Mouse (Mus musculus) liver, postnatal 0 days (tissue): ENCODE measurements at regions not wholly inside any gene's neighbourhood (a gene's known extent, or its start where the extent isn't known, plus 50 kb on each side); places are given as distances from the start of the nearest gene placed in this dataset.

Source experiments
- CTCF ChIP-seq: sonication (generic); IDR thresholded peaks from 2 replicates; pipeline ENCODE4 v1.5.1; 2016; ENCODE audit warnings: antibody characterized with exemption, low read depth
- EP300 ChIP-seq: IDR thresholded peaks from 2 replicates; pipeline ENCODE4 v1.6.1; 2016; ENCODE audit warnings: antibody characterized with exemption, low read depth, mild to moderate bottlenecking

DNA sequence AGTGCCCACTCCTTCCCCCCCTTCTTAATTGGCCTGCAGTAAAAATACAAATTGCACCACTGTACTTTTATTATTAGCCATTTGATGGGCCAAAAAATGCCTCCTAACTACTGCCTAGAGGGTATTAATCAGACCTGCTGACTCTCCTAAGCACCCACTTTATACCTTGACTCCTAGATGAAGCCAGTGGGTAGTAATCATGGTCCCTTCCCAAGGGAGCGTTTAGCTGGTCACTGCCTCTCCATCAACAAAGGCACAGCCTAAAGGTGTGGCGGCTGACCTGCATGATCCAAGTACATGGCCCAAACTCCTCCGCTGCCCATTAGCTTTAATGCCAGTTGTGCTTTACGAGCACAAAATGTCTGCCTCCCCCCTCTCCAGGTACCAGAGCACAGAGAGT, 296.9 kb upstream of the Noct start:
- TF ChIP-seq CTCF: no peak
- TF ChIP-seq EP300: no peak
